Mouse (Mus musculus) olfactory bulb, adult 2 months (tissue): ENCODE data around the gene Bloc1s1. TPM values are rescaled to one million over a fixed set of nuclear protein-coding genes. Genes with fewer than 3 reads are reported as not detected.
A peak's percentile ranks its signal among the peaks of the same experiment; 100 is the strongest.

Experiments used
- H3K27ac ChIP-seq: fragments of 200-500 bp; 2 replicates; pipeline ENCODE4 v1.5.1; 2012; ENCODE audit warnings: low read depth, low read length; ENCODE audit not compliant: insufficient read depth
- H3K4me1 ChIP-seq: fragments of 200-500 bp; 2 replicates; pipeline ENCODE4 v1.6.1; 2012; ENCODE audit warnings: low read length; ENCODE audit not compliant: control insufficient read depth, insufficient read depth
- H3K4me3 ChIP-seq: fragments of 200-500 bp; 2 replicates; pipeline ENCODE4 v1.5.1; 2012; ENCODE audit warnings: mild to moderate bottlenecking, low read depth, low read length, moderate library complexity; ENCODE audit not compliant: insufficient read depth
- CTCF ChIP-seq: fragments of 200-500 bp; IDR thresholded peaks from 2 replicates; pipeline ENCODE4 v1.5.1; 2012; ENCODE audit warnings: low read depth, mild to moderate bottlenecking, low read length, moderate library complexity; ENCODE audit not compliant: insufficient read depth
- POLR2A ChIP-seq: fragments of 200-500 bp; IDR thresholded peaks from 2 replicates; pipeline ENCODE4 v1.6.1; 2012; ENCODE audit warnings: mild to moderate bottlenecking, low read depth, low read length, moderate library complexity; ENCODE audit not compliant: insufficient read depth
- WGBS: fragments of 180-500 bp; shearing (Covaris S2); methylation state at CpG from one replicate; pipeline ENCODE4 v1.1.7; 2018; 5-methylcytosine and 5-hydroxymethylcytosine counted together
- polyA plus RNA-seq: library from polyadenylated mRNA; stranded (reverse); fragments of >200 nt; gene quantifications from 2 replicates; pipeline ENCODE4 v1.2.4, GENCODE M21; 2012; ENCODE audit warnings: low replicate concordance; ENCODE audit not compliant: missing spikeins, insufficient read depth, insufficient read length

Bloc1s1 gene
- polyA plus RNA-seq, 1 experiment: not detected

- 67% methylated on average over 3 of the region's 3 CpGs for WGBS
- H3K4me3 ChIP-seq: no peak overlapping the region
- no peak overlapping the region for H3K27ac ChIP-seq
- TF ChIP-seq POLR2A: no peak
- no peak for TF ChIP-seq CTCF
- peaks cover 24% of the 10 kb centered on the region for H3K4me1 ChIP-seq
These were observed 3.1 kb downstream of the Bloc1s1 start for GRCm38 (mm10) chr10:128920736-128921161.

GRCm38 (mm10) chr10:128919966-128920365 is 3.9 kb downstream of the Bloc1s1 start:
- 78% methylated on average over 7 of the region's 7 CpGs for WGBS
- H3K4me1 ChIP-seq: peaks cover 24% of the 10 kb centered on the region
- no peak overlapping the region for H3K27ac ChIP-seq
- H3K4me3 ChIP-seq: no peak overlapping the region
- TF ChIP-seq POLR2A: no peak
- no peak for TF ChIP-seq CTCF

GRCm38 (mm10) chr10:128919203-128919631 is 4.6 kb downstream of the Bloc1s1 start:
- 41% methylated on average over 6 of the region's 6 CpGs for WGBS
- TF ChIP-seq POLR2A: no peak
- TF ChIP-seq CTCF: no peak
- peaks cover 24% of the 10 kb centered on the region for H3K4me1 ChIP-seq
- H3K4me3 ChIP-seq: no peak overlapping the region
- peak overlapping the region; percentile 15; the same call in 1 of the 2 replicates for H3K27ac ChIP-seq

GRCm38 (mm10) chr10:128918246-128918645 is 5.6 kb downstream of the Bloc1s1 start:
- TF ChIP-seq CTCF (no peak), POLR2A (no peak)
- Histone ChIP-seq H3K4me1 (peaks cover 28% of the 10 kb centered on the region), H3K27ac (no peak overlapping the region), H3K4me3 (no peak overlapping the region)
- 43% methylated on average over 7 of the region's 7 CpGs for WGBS

GRCm38 (mm10) chr10:128917400-128917799 is 6.4 kb downstream of the Bloc1s1 start:
- 91% methylated on average over 6 of the region's 6 CpGs for WGBS

DNA sequence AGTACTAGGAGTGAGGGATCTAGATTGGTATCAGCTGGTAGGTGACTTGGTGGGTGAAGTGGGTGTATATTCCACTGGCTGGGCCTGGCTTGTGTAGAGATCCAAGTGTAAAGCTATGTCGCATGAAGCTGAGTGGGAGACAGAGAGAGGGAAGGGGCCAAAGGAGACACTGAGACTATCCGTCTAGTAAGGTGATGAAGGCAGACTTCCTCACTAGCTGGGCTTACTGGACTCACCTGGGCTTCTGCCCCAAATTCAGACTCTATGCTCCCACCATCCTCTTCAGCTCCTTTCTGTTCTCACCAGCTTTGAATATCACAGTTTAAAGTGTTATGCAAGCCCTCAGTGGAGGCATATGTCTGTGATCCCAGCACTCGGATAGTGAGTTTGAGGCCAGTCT is 7.2 kb downstream of the Bloc1s1 start:
- no peak for TF ChIP-seq CTCF
- TF ChIP-seq POLR2A: no peak
- 93% methylated on average over 3 of the region's 3 CpGs for WGBS
- Histone ChIP-seq H3K4me1 (peaks cover 26% of the 10 kb centered on the region), H3K4me3 (no peak overlapping the region), H3K27ac (no peak overlapping the region)

More at GRCm38 (mm10) chr10:128917400-128917799, 6.4 kb downstream of the Bloc1s1 start:
- TF ChIP-seq CTCF: no peak
- TF ChIP-seq POLR2A: no peak
- Histone ChIP-seq H3K27ac (no peak overlapping the region), H3K4me3 (no peak overlapping the region), H3K4me1 (peaks cover 29% of the 10 kb centered on the region)

DNA sequence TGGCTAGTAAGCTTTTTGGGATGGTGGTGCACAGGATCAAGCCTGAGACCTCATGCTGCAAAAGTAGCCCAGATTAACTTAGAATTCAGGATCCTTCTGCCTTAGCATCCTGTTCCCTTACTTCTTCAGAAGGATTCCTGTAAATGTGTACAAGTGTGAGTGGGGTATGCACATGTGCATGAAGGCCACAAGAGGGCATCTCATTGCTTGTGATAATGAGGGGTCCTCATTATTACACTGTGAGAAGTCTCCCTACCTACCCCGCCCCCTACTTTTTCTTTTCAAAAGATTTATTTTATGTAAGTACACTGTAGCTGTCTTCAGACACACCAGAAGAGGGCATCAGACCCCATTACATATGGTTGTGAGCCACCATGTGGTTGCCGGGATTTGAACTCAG is 8.3 kb downstream of the Bloc1s1 start:
- H3K27ac ChIP-seq: no peak overlapping the region
- no peak for TF ChIP-seq POLR2A
- TF ChIP-seq CTCF: no peak
- peaks cover 31% of the 10 kb centered on the region for H3K4me1 ChIP-seq
- no peak overlapping the region for H3K4me3 ChIP-seq
- WGBS: 92% methylated on average over 2 of the region's 2 CpGs

DNA sequence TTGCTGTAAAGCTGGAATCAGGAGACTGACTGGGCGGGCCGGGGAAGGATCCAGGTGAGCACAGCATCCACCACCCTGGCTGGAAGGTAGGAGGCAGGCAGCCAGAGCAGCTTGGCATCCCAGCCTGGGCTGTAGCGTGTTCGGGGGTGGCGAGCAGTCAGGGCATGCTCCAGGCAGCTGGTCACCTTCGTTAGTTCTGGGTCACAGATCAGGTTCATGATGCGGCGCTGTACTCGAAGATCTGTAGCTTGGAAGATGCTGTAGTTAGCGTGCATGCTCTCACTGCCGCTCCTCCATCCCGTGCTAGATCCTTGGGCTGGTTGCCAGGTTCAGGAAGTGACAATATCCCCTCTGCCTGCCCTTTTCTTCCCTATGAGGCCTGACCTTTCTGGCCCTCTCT is 10.1 kb downstream of the Bloc1s1 start:
- H3K4me1 ChIP-seq: peaks cover 30% of the 10 kb centered on the region
- 80% methylated on average over 12 of the region's 12 CpGs for WGBS
- TF ChIP-seq POLR2A (no peak), CTCF (no peak)

DNA sequence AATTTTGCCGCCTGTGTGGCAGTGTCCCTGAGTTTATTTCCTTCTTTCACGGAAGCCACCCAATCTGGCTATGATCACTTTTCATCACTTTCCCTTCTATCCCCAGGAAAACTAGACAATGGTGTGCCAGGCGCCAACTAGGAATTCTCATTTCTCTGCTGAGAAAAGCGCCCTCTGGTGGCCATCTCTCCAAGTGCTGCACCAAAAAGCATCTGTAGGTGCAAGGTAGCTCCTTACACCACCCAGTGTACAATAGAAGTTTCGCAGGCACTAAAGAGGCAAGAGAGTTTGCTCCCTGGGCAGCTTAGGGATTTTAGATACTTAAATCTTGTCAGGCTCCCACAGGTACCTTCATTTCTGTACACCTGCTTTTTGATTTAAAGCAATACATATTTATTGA is 10.6 kb downstream of the Bloc1s1 start:
- TF ChIP-seq POLR2A: no peak
- no peak for TF ChIP-seq CTCF
- H3K4me3 ChIP-seq: no peak overlapping the region
- peaks cover 28% of the 10 kb centered on the region for H3K4me1 ChIP-seq
- no peak overlapping the region for H3K27ac ChIP-seq
- 6% methylated on average over 5 of the region's 5 CpGs for WGBS

More for the DNA sequence above, 10.1 kb downstream of the Bloc1s1 start:
- Histone ChIP-seq H3K4me3 (no peak overlapping the region), H3K27ac (no peak overlapping the region)

- H3K4me1 ChIP-seq: peaks cover 24% of the 10 kb centered on the region
- H3K4me3 ChIP-seq: no peak overlapping the region
- H3K27ac ChIP-seq: no peak overlapping the region
- 86% methylated on average over 4 of the region's 4 CpGs for WGBS
- no peak for TF ChIP-seq CTCF
- TF ChIP-seq POLR2A: no peak
These were observed 11.0 kb downstream of the Bloc1s1 start for GRCm38 (mm10) chr10:128912791-128913190.
